Comparison of ENCODE assay signal across 8 mouse cellular contexts in the genomic region with DNA sequence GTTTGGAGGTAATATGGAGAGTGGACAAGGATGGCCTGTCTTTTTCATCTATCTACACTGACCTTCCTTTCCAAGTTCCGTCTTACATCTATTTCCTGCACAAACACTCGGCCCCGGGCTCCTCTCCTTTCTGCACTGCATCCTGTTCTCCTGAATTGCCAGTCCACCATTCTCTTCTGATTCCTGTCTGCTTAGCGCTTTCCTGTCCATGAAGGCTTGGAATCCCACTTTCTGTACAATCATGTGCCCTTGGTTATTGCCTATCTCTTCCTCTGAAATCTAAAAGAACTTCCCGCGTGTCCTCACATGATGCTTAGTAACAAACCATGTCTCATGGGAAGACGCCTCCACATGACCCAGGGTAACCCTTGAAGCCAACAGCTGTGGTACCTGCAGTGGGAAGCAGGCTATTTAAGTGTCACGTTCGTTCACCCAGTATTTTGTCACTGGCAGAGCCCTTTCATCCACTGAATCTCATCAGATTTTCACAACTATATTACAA.
DNase-seq lines count a peak whose midpoint lies in the region; ATAC-seq and TF ChIP-seq lines count a peak whose summit lies in the region.
"Had no signal": no experiment of that assay in that cellular context is flagged by ENCODE, and none has a peak within 500 bp of the region (broad histone marks: within the 10 kb centered on the region; RNA-seq: fewer than 3 reads in every experiment).

No protein-coding gene starts in this region.

- H3K27me3 ChIP-seq in heart, embryonic 16.5 days (ENCODE audit: control insufficient read depth, insufficient read depth, low read length): no peaks in the 10 kb centered on the region
- no peaks in the 10 kb centered on the region for H3K27me3 ChIP-seq in CH12.LX (replicated peaks)
- no peaks in the 10 kb centered on the region for H3K27me3 ChIP-seq in liver, embryonic 15.5 days
- H3K27me3 ChIP-seq in hindbrain, embryonic 10.5 days (ENCODE audit: insufficient read depth, poor library complexity, severe bottlenecking): no peaks in the 10 kb centered on the region
- H3K27me3 ChIP-seq: midbrain, embryonic 13.5 days had no signal

- no peaks in the 10 kb centered on the region for H3K79me2 ChIP-seq in CH12.LX (replicated peaks; ENCODE audit: control insufficient read depth, extremely low read depth, insufficient read depth, poor library complexity, severe bottlenecking)

- ATAC-seq in heart, embryonic 16.5 days (replicated peaks; ENCODE audit: extremely low read depth, insufficient read depth, low FRiP score): peak; percentile 45; the same call in 1 of the 2 replicates
- ATAC-seq in granulocyte monocyte progenitor cell, adult 5-6 weeks (replicated peaks; ENCODE audit: poor library complexity, severe bottlenecking): peak; percentile 26
- ATAC-seq in liver, embryonic 15.5 days (ENCODE audit: insufficient read depth): peak; percentile 59; the same call in 1 of the 2 replicates
- ATAC-seq: midbrain, embryonic 13.5 days had no signal

- no peak for TF ChIP-seq EP300 in CH12.LX (IDR thresholded peaks at IDR 0.05; ENCODE audit: low read length)

- H3K4me2 ChIP-seq in heart, embryonic 16.5 days (ENCODE audit: low read depth, low read length): peak overlapping the region; percentile 5; the same call in 1 of the 2 replicates
- 0 out of 2 replicates have a peak overlapping the region, but pooled peaks have one; percentile 1 for H3K4me2 ChIP-seq in CH12.LX (ENCODE audit: insufficient read depth, low read depth, poor library complexity, severe bottlenecking)
- no peak overlapping the region for H3K4me2 ChIP-seq in liver, embryonic 15.5 days
- H3K4me2 ChIP-seq: midbrain, embryonic 13.5 days had no signal

- H3K4me3 ChIP-seq in heart, embryonic 16.5 days (ENCODE audit: low read length): no peak overlapping the region
- H3K4me3 ChIP-seq in CH12.LX (replicated peaks in 1 of 3; ENCODE audit: low read depth in 2 of 3, low read length in 2 of 3, poor library complexity in 1 of 3): no peak overlapping the region
- H3K4me3 ChIP-seq in liver, embryonic 15.5 days (replicated peaks): no peak overlapping the region
- no peak overlapping the region for H3K4me3 ChIP-seq in hindbrain, embryonic 10.5 days
- H3K4me3 ChIP-seq: midbrain, embryonic 13.5 days had no signal

- dilution Hi-C loops in CH12.LX (cut with MboI; ENCODE audit: extremely low pct_ligation_motif_present, extremely low pct_unique_long_range_greater_than_20kb, low sequenced_read_pairs): no loop called here

- intact Hi-C loops in heart, postnatal 25 days (cut with DNase I): no loop called here

- no peak for DNase-seq in heart, postnatal 25 days (ENCODE audit: low spot score)
- no peak for DNase-seq in CH12.LX (ENCODE audit: extremely low read depth)
- DNase-seq in hindbrain, embryonic 10.5 days (ENCODE audit: low spot score): no peak
- no peak for DNase-seq in gastrocnemius, adult 8-10 months (ENCODE audit: low spot score in 2 of 2)

- no peaks in the 10 kb centered on the region for H3K36me3 ChIP-seq in heart, embryonic 16.5 days (ENCODE audit: control insufficient read depth, insufficient read depth)
- H3K36me3 ChIP-seq in CH12.LX (replicated peaks in 1 of 2; ENCODE audit: control insufficient read depth in 1 of 2, insufficient read depth in 1 of 2, low read length in 1 of 2): no peaks in the 10 kb centered on the region
- H3K36me3 ChIP-seq in liver, embryonic 15.5 days (replicated peaks): no peaks in the 10 kb centered on the region
- no peaks in the 10 kb centered on the region for H3K36me3 ChIP-seq in hindbrain, embryonic 10.5 days
- H3K36me3 ChIP-seq: midbrain, embryonic 13.5 days had no signal

- no peak for TF ChIP-seq CTCF in CH12.LX (conservative IDR thresholded peaks at IDR 0.05 in 1 of 2, IDR thresholded peaks at IDR 0.05 in 1 of 2; ENCODE audit: low read depth in 2 of 2, low read length in 2 of 2)

- H3K9me3 ChIP-seq in heart, embryonic 16.5 days (replicated peaks; ENCODE audit: control insufficient read depth, low read length): no peaks in the 10 kb centered on the region
- no peaks in the 10 kb centered on the region for H3K9me3 ChIP-seq in CH12.LX (replicated peaks; ENCODE audit: low read length)
- H3K9me3 ChIP-seq in liver, embryonic 15.5 days (replicated peaks): no peaks in the 10 kb centered on the region
- no peaks in the 10 kb centered on the region for H3K9me3 ChIP-seq in hindbrain, embryonic 10.5 days
- H3K9me3 ChIP-seq: midbrain, embryonic 13.5 days had no signal

- no peak overlapping the region for H3K9ac ChIP-seq in heart, embryonic 16.5 days (ENCODE audit: low read length)
- no peak overlapping the region for H3K9ac ChIP-seq in CH12.LX (ENCODE audit: insufficient read depth, low read depth)
- H3K9ac ChIP-seq in liver, embryonic 15.5 days: no peak overlapping the region
- H3K9ac ChIP-seq: midbrain, embryonic 13.5 days had no signal

- no peaks in the 10 kb centered on the region for H3K4me1 ChIP-seq in heart, embryonic 16.5 days (ENCODE audit: control insufficient read depth, insufficient read depth, low read length)
- H3K4me1 ChIP-seq in CH12.LX (ENCODE audit: control insufficient read depth in 1 of 2, insufficient read depth in 2 of 2): peaks cover 0 to 6% of the 10 kb centered on the region in 2 experiments; a peak in 1 of 4 replicates
- no peaks in the 10 kb centered on the region for H3K4me1 ChIP-seq in liver, embryonic 15.5 days (replicated peaks)
- H3K4me1 ChIP-seq in hindbrain, embryonic 10.5 days (replicated peaks): no peaks in the 10 kb centered on the region

- WGBS in heart, embryonic 16.5 days: 44% methylated on average over 9 of the region's 9 CpGs
- 16% methylated on average over 9 of the region's 9 CpGs for WGBS in liver, embryonic 15.5 days (ENCODE audit: insufficient replicate concordance)
- 84% methylated on average over 9 of the region's 9 CpGs for WGBS in hindbrain, embryonic 10.5 days

- in situ Hi-C loops in CH12.LX (cut with MboI; ENCODE audit: low pct_ligation_motif_present, low pct_unique_long_range_greater_than_20kb, low sequenced_read_pairs): no loop called here

- no peak overlapping the region for H3K27ac ChIP-seq in heart, embryonic 16.5 days (ENCODE audit: low read length)
- H3K27ac ChIP-seq in CH12.LX (ENCODE audit: insufficient read depth, low read depth): no peak overlapping the region
- no peak overlapping the region for H3K27ac ChIP-seq in liver, embryonic 15.5 days (replicated peaks)
- H3K27ac ChIP-seq in hindbrain, embryonic 10.5 days: no peak overlapping the region
- H3K27ac ChIP-seq: midbrain, embryonic 13.5 days had no signal

- no peak for TF ChIP-seq POLR2A in CH12.LX (IDR thresholded peaks at IDR 0.05; ENCODE audit: low read depth, low read length)

- no peak for TF ChIP-seq RAD21 in CH12.LX (IDR thresholded peaks at IDR 0.05; ENCODE audit: low read depth, low read length)

TF ChIP-seq in CH12.LX, 34 proteins besides CTCF, POLR2A, EP300 and RAD21:
- TF ChIP-seq USF1 (IDR thresholded peaks at IDR 0.05; ENCODE audit: low read depth, low read length) (no peak), POLR2AphosphoS2 (IDR thresholded peaks at IDR 0.05; ENCODE audit: low read depth, low read length) (no peak)
